Mouse (Mus musculus): ENCODE results near the gene Vps37b.

Vps37b gene

GRCm38 (mm10) chr5:124045453-124046010 lies 13.5 kb upstream of the Vps37b start:
- no peak for DNase-seq (ENCODE audit: low spot score)

GRCm38 (mm10) chr5:124043999-124044398 lies 11.9 kb upstream of the Vps37b start:
- no peak for DNase-seq (ENCODE audit: low spot score)

GRCm38 (mm10) chr5:124043212-124043978 lies 11.3 kb upstream of the Vps37b start:
- no peak for DNase-seq (ENCODE audit: low spot score)

- DNase-seq (ENCODE audit: low spot score) = no peak
These were observed 9.0 kb upstream of the Vps37b start for GRCm38 (mm10) chr5:124041097-124041496.

GRCm38 (mm10) chr5:124039602-124040001 lies 7.5 kb upstream of the Vps37b start:
- no peak for DNase-seq (ENCODE audit: low spot score)

GRCm38 (mm10) chr5:124036836-124037235 lies 4.8 kb upstream of the Vps37b start:
- no peak for DNase-seq (ENCODE audit: low spot score)

GRCm38 (mm10) chr5:124036341-124036740 lies 4.3 kb upstream of the Vps37b start:
- no peak for DNase-seq (ENCODE audit: low spot score)

- DNase-seq (ENCODE audit: low spot score) = no peak
These were observed 3.7 kb upstream of the Vps37b start for GRCm38 (mm10) chr5:124035806-124036205.

GRCm38 (mm10) chr5:124035406-124035805 lies 3.3 kb upstream of the Vps37b start:
- DNase-seq (ENCODE audit: low spot score) = no peak

GRCm38 (mm10) chr5:124034471-124034870 lies 2.4 kb upstream of the Vps37b start:
- DNase-seq (ENCODE audit: low spot score) = no peak

GRCm38 (mm10) chr5:124031068-124031955 lies 758 bp downstream of the Vps37b start:
- DNase-seq (ENCODE audit: low spot score) = peak; percentile 63

GRCm38 (mm10) chr5:124030386-124031067 lies 1.5 kb downstream of the Vps37b start:
- DNase-seq (ENCODE audit: low spot score) = no peak

GRCm38 (mm10) chr5:124029220-124030035 lies 2.6 kb downstream of the Vps37b start:
- no peak for DNase-seq (ENCODE audit: low spot score)

- DNase-seq (ENCODE audit: low spot score) = no peak
These were observed 3.4 kb downstream of the Vps37b start for GRCm38 (mm10) chr5:124028680-124029079.

GRCm38 (mm10) chr5:124027702-124028470 lies 4.2 kb downstream of the Vps37b start:
- no peak for DNase-seq (ENCODE audit: low spot score)

- DNase-seq (ENCODE audit: low spot score) = no peak
These were observed 5.5 kb downstream of the Vps37b start for GRCm38 (mm10) chr5:124026568-124026967.

GRCm38 (mm10) chr5:124025587-124026441 lies 6.3 kb downstream of the Vps37b start:
- no peak for DNase-seq (ENCODE audit: low spot score)

GRCm38 (mm10) chr5:124025146-124025545 lies 6.9 kb downstream of the Vps37b start:
- DNase-seq (ENCODE audit: low spot score) = no peak

- no peak for DNase-seq (ENCODE audit: low spot score)
These were observed 7.4 kb downstream of the Vps37b start for GRCm38 (mm10) chr5:124024677-124025076.

- DNase-seq (ENCODE audit: low spot score) = peak; percentile 47
These were observed 9.7 kb downstream of the Vps37b start for GRCm38 (mm10) chr5:124022365-124022764.
